Mouse (Mus musculus): ENCODE data around the gene Zcrb1.
"Not testable (repeated sequence)": the region's sequence is repeated elsewhere in the genome, so short reads cannot be mapped to it uniquely, and the experiment has no call there.

Zcrb1 gene

DNA sequence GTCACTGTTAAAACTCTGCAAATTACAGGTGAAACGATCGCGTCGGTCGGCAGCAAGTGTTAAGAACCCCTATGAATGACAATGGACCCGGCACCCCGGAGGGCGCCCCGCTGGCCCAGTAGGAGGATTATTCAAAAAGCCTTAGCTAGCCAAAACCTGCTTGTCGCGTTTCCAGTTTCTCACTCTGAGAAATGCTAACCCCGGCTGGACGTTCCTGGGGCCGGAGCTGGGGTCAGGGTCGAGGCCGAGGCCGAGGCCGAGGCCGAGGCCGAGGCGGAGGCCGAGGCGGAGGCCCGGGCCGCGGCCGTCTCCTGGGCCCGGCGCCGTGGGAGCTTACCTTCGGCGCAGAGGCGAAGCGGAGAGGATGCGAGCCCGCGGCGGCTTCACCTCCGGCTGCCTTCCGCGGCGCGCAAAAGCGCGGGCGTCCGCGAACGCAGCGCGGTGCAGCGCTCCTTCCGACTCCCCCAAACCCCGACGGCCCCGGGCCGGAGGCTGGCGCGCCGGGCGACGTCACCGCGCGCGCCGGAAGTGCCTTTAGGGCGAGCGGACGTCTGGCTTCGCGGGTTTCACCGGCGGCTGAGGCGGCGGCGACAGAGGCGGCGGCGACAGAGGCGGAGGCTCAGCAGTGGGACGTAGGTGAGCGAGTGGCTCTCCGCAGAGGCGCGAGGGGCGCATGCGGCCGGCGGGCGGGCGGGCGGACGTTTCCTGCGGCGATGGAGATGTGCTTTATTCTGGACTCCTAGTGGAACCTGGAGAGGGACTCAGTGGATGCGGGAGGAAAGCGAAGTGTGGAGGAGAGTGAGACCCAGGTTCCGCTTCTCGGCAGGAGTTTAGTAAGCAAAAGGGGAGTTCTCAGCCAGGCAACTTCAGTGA lies at the start of gene Zcrb1, which contains the start of gene Pphln1:
Gene Zcrb1, minus strand, starts transcription at position 509 of the 873 bp plus-strand sequence.
Gene Pphln1, plus strand, starts transcription at position 525 of the 873 bp plus-strand sequence.
- in situ Hi-C loops (cut with MseI, MboI) = no loop called here

- in situ Hi-C loops (cut with MseI, MboI) = loop anchor here in 1 of 2 experiments (10.0 kb wide), 1 partner anchor 771 kb away; no protein-coding TSS in a partner anchor
Observed at GRCm38 (mm10) chr15:93443676-93444075, 45.5 kb upstream of the Zcrb1 start.

DNA sequence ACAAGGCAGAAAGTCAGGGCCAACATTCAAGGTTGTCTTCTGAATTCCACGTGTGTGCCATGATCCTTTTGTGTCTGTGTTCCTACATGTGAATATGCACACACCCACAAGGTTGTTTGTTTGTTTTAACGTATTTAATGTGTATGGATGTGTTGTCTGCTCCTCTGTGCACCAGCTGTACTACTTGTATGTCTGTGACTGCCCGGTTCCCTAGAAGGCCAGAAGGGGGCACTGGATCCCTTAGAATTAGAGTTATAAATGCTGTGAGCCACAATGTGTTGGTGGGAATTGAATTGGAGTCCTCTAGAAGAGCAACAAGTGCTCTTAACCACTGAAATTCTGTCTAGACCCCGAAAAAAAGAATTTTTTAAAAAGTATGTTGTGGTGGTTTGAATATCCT lies 44.1 kb upstream of the Zcrb1 start:
- in situ Hi-C loops (cut with MseI, MboI) = loop anchor here in 1 of 2 experiments (10.0 kb wide), 1 partner anchor 773 kb away; no protein-coding TSS in a partner anchor

DNA sequence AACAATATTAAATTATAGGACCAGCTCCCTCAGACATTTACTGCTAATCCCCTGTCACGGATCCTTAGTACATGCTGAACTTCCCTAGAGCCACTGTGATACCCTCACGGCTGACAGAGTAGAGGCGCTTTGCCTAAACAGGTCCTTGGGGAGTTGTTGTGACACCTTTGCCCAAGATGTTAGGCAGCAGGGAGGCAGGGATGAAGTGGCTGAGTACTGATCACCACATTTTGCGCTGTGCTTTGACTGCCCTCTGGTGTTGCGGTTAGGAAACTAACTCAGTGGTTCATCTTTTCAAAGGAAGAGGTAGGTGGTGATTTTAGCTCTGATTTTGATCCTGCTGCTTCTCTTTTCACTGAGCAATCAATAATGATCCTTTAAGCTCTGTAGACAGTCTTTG lies 40.5 kb upstream of the Zcrb1 start:
- in situ Hi-C loops (cut with MseI, MboI) = no loop called here

DNA sequence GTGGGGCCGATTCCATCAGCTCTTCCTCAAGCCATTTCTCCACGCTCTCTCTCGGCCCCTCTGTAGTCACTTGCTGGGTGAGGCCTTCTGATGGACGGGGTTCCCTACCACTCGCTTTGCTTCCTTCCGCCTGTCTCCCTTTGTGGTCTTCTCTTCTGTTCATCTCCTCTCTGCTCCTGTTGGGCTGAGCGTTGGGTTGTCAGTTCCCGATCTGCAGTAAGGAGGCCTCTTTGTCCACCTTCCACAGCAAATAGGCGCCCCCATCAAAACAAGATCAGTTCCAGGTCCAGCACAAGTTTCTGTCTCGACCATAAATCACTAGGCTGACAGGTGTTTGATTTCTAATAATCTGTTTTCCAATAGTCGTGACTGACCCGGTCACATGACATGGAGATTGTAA lies 37.9 kb upstream of the Zcrb1 start:
- in situ Hi-C loops (cut with MseI, MboI) = no loop called here

DNA sequence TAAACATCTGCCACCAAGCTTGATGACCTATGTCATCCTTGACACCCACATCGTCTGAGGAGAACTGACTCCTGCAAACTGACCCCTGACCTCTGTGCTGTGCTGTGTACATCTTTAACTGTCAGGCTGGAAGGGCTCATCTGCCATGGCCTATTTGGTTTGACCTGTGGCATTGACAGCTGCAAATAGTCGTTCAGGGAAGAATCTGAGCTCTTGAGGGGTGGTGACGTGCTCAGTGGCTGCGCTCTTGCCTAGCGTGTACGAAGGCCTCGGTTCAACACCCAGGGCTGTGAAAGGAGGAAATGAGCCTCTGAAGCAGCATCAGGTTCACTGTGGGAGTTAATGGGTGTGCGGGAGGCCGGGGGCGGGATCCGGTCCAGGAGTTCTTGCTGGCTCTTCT lies 35.7 kb upstream of the Zcrb1 start:
- in situ Hi-C loops (cut with MseI, MboI) = no loop called here

- in situ Hi-C loops (cut with MseI, MboI) = no loop called here
Observed at GRCm38 (mm10) chr15:93422537-93422936, 24.4 kb upstream of the Zcrb1 start.

- in situ Hi-C loops (cut with MseI, MboI) = no loop called here
Observed at GRCm38 (mm10) chr15:93420596-93420995, 22.5 kb upstream of the Zcrb1 start.

DNA sequence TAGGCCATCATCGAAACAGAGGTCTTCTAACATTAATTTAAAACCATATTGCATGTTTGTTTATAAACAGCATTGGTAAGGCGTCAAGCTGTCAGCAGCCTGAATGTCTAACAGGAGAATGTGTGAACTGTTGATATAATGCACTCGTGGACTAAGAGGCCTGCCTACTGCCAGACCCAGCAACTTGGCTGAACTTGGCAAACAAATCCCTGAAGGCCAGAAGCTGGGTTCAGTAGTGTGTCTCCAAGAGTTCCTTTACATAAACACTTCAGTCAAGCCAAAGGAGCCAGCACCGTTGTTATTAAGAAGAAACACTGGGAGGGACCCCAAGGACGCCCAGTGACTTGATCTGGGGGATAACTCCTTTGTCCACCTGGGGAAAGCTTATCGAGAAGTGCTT lies 18.2 kb upstream of the Zcrb1 start:
- in situ Hi-C loops (cut with MseI, MboI) = no loop called here

GRCm38 (mm10) chr15:93414456-93414855 lies 16.3 kb upstream of the Zcrb1 start:
- in situ Hi-C loops (cut with MseI, MboI) = no loop called here

DNA sequence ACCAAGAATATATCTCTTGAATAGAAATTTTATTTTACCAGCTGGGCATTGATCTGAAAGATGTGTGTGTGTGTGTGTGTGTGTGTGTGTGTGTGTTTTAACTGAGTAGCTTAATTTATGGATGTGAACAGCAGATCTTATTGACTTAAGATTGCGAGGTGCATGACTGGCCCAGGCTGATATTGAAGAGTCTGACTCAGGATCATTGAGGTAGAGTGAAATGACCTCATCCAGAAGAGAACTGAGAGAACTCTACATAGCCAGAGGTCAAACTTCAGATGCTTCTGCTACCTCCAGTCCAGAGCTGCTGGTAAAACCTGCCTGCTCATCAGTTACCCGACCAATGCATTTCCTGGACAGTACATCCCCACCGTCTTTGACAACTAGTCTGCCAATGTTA lies 14.3 kb upstream of the Zcrb1 start:
- in situ Hi-C loops (cut with MseI, MboI) = no loop called here

GRCm38 (mm10) chr15:93406492-93406891 lies 8.4 kb upstream of the Zcrb1 start:
- in situ Hi-C loops (cut with MseI, MboI) = no loop called here

DNA sequence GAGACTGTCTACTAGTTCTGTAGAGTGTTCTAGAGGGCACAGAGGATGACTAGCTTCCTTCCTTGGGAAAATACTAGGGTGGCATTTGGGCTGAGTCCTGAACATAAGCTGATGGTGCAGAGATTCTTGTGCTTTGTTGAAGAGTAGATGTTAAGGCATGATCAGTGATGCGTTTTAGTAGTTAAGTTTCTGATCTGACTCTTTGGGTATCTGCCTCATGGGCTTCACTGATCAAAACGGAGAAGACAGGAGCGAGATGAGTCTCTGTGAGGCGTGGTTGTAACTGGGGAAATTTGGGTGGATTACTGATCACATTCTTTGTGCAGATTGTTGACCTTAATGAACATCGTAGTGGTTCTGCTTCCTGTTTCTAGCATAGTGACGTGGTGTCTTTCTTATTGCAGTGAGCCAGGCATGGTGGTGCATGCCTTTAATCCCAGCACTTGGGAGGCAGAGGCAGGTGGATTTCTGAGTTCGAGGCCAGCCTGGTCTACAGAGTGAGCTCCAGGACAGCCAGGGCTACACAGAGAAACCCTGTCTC lies 7.4 kb upstream of the Zcrb1 start:
- in situ Hi-C loops (cut with MseI, MboI) = no loop called here

- in situ Hi-C loops (cut with MseI, MboI) = no loop called here
Observed at GRCm38 (mm10) chr15:93404849-93405248, 6.7 kb upstream of the Zcrb1 start.

DNA sequence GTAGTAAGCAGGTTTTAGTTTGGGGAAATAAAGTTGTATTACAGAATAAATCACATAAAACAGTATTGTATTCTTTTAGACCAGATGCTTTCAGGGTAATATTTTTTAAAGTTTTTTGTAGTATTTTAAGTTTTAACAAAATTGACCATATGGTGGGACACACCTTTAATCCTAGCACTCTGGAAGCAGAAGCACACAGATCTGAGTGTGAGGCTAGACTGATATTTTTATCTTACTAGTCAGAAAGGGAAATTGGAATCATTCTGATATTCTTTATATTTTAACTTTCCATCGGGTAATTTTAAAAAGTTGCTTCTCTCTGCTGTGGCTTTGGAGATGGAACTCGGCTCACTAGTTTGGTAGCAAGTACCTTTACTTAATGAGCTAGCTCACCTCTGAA lies 4.6 kb upstream of the Zcrb1 start:
- in situ Hi-C loops (cut with MseI, MboI) = no loop called here

DNA sequence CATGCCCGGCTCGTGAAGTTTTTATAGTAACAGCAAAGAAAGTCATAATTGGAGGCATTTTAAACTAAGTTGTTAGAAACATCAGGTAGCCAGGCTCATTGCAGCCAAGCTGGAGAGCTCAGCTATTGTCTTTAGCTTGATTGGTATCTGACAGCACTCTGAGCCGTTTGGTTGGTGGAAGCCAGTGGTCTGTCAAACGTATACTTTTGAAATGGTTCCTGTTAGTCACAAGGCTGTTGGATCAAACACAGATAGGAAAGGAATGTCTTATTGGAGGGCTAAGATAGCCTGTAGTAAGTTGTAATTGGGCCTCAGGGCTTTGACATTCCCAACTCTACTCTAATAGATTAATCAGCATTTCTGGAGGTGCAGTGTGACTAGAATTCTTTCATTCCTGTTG lies 3.3 kb upstream of the Zcrb1 start:
- in situ Hi-C loops (cut with MseI, MboI) = no loop called here

GRCm38 (mm10) chr15:93398699-93399540 lies 786 bp upstream of the Zcrb1 start:
- in situ Hi-C loops (cut with MseI, MboI) = no loop called here

DNA sequence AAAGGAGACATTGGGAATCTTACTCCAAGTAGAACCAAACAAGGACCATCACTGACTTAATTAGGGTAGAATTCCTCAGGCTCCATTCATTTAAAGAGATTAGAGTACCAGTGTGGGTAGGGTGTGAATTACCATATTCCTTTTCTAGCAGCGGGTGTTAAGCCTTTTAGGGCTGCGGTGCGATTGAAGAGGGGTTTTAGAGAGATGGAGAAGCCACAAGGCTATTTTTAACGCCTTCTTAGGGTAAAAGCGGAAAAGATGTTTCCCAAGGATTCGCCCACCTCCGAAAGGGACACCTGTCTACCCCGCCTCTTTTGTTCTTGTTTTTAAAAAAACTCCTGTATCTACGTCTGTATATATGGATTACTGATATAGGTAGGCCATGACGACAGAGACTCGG lies 865 bp downstream of the Zcrb1 start:
- in situ Hi-C loops (cut with MseI, MboI) = no loop called here

GRCm38 (mm10) chr15:93381337-93381736 lies 16.8 kb downstream of the Zcrb1 start:
- in situ Hi-C loops (cut with MseI, MboI) = no loop called here

DNA sequence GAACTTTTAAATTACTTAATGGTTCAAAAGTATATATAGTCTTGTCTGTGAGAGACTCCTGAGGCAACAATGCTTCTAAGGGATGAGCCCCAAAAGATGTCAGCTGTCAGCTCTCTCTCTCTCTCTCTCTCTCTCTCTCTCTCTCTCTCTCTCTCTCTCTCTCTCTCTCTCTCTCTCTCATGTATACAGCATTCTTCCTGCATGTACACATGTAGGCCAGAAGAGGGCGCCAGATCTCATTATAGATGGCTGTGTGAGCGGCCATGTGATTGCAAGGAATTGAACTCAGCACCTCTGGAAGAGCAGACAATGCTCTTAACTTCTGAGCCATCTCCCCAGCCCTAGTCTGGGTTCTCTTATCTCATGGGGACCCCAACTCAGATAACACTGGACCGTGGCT lies 19.0 kb downstream of the Zcrb1 start:
- in situ Hi-C loops (cut with MseI, MboI) = no loop called here

DNA sequence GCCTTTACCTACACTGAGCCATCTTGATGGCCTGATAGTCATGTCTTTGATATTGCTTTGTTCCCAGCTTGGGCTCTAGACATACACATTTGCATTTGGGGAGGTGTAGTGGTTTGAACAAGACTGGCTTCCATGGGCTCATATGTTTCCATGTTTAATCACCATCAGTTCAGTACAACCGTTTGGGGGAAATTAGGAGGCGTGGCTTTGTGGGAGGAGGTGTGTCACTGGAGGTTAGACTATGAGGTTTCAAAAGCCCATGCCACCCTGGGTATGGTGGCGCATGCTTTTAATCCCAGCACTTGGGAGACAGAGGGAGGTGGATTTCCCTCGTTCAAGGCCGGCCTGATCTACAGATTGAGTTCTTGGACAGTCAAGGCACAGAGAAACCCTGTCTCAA lies 22.4 kb downstream of the Zcrb1 start:
- in situ Hi-C loops (cut with MseI, MboI) = no loop called here

GRCm38 (mm10) chr15:93372525-93373119 lies 25.5 kb downstream of the Zcrb1 start:
- in situ Hi-C loops (cut with MseI, MboI) = not testable (repeated sequence)

Measured in mouse trophoblast stem cell (cell line).